Mouse (Mus musculus): Measurements from ENCODE around the gene Ostn. TPM values are rescaled to one million over a fixed set of nuclear protein-coding genes. Genes with fewer than 3 reads are reported as not detected.

Ostn gene
- polyA plus RNA-seq, 1 experiment, result not detected

GRCm38 (mm10) chr16:27349235-27349634, 41.9 kb downstream of the Ostn start:
- TF ChIP-seq CTCF (IDR thresholded peaks at IDR 0.05; ENCODE audit: insufficient read depth, low read depth, low read length), result no peak
- TF ChIP-seq POLR2A (IDR thresholded peaks at IDR 0.05; ENCODE audit: insufficient read depth, low read depth, low read length), result no peak
- H3K4me3 ChIP-seq (ENCODE audit: insufficient read depth, low read depth, low read length), result no peak overlapping the region
- 96% methylated on average over 2 of the region's 2 CpGs for WGBS
- H3K27ac ChIP-seq (ENCODE audit: insufficient read depth, low read depth, low read length), result no peak overlapping the region
- H3K4me1 ChIP-seq (ENCODE audit: control insufficient read depth, insufficient read depth, low read length), result no peaks in the 10 kb centered on the region

- no peak for TF ChIP-seq POLR2A (IDR thresholded peaks at IDR 0.05; ENCODE audit: insufficient read depth, low read depth, low read length)
- TF ChIP-seq CTCF (IDR thresholded peaks at IDR 0.05; ENCODE audit: insufficient read depth, low read depth, low read length), result no peak
Observed at GRCm38 (mm10) chr16:27349878-27350532, 42.7 kb downstream of the Ostn start.

GRCm38 (mm10) chr16:27354464-27354863, 47.2 kb downstream of the Ostn start:
- Histone ChIP-seq H3K27ac (ENCODE audit: insufficient read depth, low read depth, low read length) (no peak overlapping the region), H3K4me3 (ENCODE audit: insufficient read depth, low read depth, low read length) (no peak overlapping the region), H3K4me1 (ENCODE audit: control insufficient read depth, insufficient read depth, low read length) (no peaks in the 10 kb centered on the region)
- TF ChIP-seq CTCF (IDR thresholded peaks at IDR 0.05; ENCODE audit: insufficient read depth, low read depth, low read length) (no peak), POLR2A (IDR thresholded peaks at IDR 0.05; ENCODE audit: insufficient read depth, low read depth, low read length) (no peak)
- WGBS, result 70% methylated on average over 2 of the region's 2 CpGs

More at GRCm38 (mm10) chr16:27349878-27350532, 42.7 kb downstream of the Ostn start:
- H3K4me1 ChIP-seq (ENCODE audit: control insufficient read depth, insufficient read depth, low read length), result no peaks in the 10 kb centered on the region
- no peak overlapping the region for H3K4me3 ChIP-seq (ENCODE audit: insufficient read depth, low read depth, low read length)
- no peak overlapping the region for H3K27ac ChIP-seq (ENCODE audit: insufficient read depth, low read depth, low read length)
- WGBS, result 91% methylated on average over 7 of the region's 7 CpGs

- H3K4me1 ChIP-seq (ENCODE audit: control insufficient read depth, insufficient read depth, low read length), result no peaks in the 10 kb centered on the region
- 98% methylated on average over 1 of the region's 1 CpGs for WGBS
- TF ChIP-seq POLR2A (IDR thresholded peaks at IDR 0.05; ENCODE audit: insufficient read depth, low read depth, low read length) (no peak), CTCF (IDR thresholded peaks at IDR 0.05; ENCODE audit: insufficient read depth, low read depth, low read length) (no peak)
- no peak overlapping the region for H3K27ac ChIP-seq (ENCODE audit: insufficient read depth, low read depth, low read length)
- no peak overlapping the region for H3K4me3 ChIP-seq (ENCODE audit: insufficient read depth, low read depth, low read length)
Observed at GRCm38 (mm10) chr16:27360059-27360458, 52.8 kb downstream of the Ostn start.

- Histone ChIP-seq H3K4me1 (ENCODE audit: control insufficient read depth, insufficient read depth, low read length) (no peaks in the 10 kb centered on the region), H3K4me3 (ENCODE audit: insufficient read depth, low read depth, low read length) (no peak within 1 kb of the TSS), H3K27ac (ENCODE audit: insufficient read depth, low read depth, low read length) (no peak within 1 kb of the TSS)
- TF ChIP-seq POLR2A (IDR thresholded peaks at IDR 0.05; ENCODE audit: insufficient read depth, low read depth, low read length) (no peak), CTCF (IDR thresholded peaks at IDR 0.05; ENCODE audit: insufficient read depth, low read depth, low read length) (no peak)
- 83% methylated on average over 8 of the region's 8 CpGs for WGBS
Observed at GRCm38 (mm10) chr16:27370191-27370590, 62.9 kb downstream of the Ostn start, which contains the start of gene Uts2b. TSS of gene Uts2b (minus strand) at chr16:27370239.

GRCm38 (mm10) chr16:27370700-27371099, 63.4 kb downstream of the Ostn start:
- 64% methylated on average over 2 of the region's 2 CpGs for WGBS
- TF ChIP-seq POLR2A (IDR thresholded peaks at IDR 0.05; ENCODE audit: insufficient read depth, low read depth, low read length) (no peak), CTCF (IDR thresholded peaks at IDR 0.05; ENCODE audit: insufficient read depth, low read depth, low read length) (no peak)
- Histone ChIP-seq H3K27ac (ENCODE audit: insufficient read depth, low read depth, low read length) (no peak overlapping the region), H3K4me3 (ENCODE audit: insufficient read depth, low read depth, low read length) (no peak overlapping the region), H3K4me1 (ENCODE audit: control insufficient read depth, insufficient read depth, low read length) (no peaks in the 10 kb centered on the region)

- TF ChIP-seq CTCF (IDR thresholded peaks at IDR 0.05; ENCODE audit: insufficient read depth, low read depth, low read length), result no peak
- TF ChIP-seq POLR2A (IDR thresholded peaks at IDR 0.05; ENCODE audit: insufficient read depth, low read depth, low read length), result no peak
- H3K4me3 ChIP-seq (ENCODE audit: insufficient read depth, low read depth, low read length), result no peak overlapping the region
- H3K4me1 ChIP-seq (ENCODE audit: control insufficient read depth, insufficient read depth, low read length), result no peaks in the 10 kb centered on the region
- no peak overlapping the region for H3K27ac ChIP-seq (ENCODE audit: insufficient read depth, low read depth, low read length)
- 83% methylated on average over 3 of the region's 3 CpGs for WGBS
Observed at GRCm38 (mm10) chr16:27374139-27374538, 66.8 kb downstream of the Ostn start.

GRCm38 (mm10) chr16:27375318-27375717, 68.0 kb downstream of the Ostn start:
- 85% methylated on average over 2 of the region's 2 CpGs for WGBS
- H3K27ac ChIP-seq (ENCODE audit: insufficient read depth, low read depth, low read length), result no peak overlapping the region
- no peak for TF ChIP-seq POLR2A (IDR thresholded peaks at IDR 0.05; ENCODE audit: insufficient read depth, low read depth, low read length)
- no peak for TF ChIP-seq CTCF (IDR thresholded peaks at IDR 0.05; ENCODE audit: insufficient read depth, low read depth, low read length)
- no peaks in the 10 kb centered on the region for H3K4me1 ChIP-seq (ENCODE audit: control insufficient read depth, insufficient read depth, low read length)
- no peak overlapping the region for H3K4me3 ChIP-seq (ENCODE audit: insufficient read depth, low read depth, low read length)

- TF ChIP-seq POLR2A (IDR thresholded peaks at IDR 0.05; ENCODE audit: insufficient read depth, low read depth, low read length) (no peak), CTCF (IDR thresholded peaks at IDR 0.05; ENCODE audit: insufficient read depth, low read depth, low read length) (no peak)
- Histone ChIP-seq H3K27ac (ENCODE audit: insufficient read depth, low read depth, low read length) (no peak overlapping the region), H3K4me3 (ENCODE audit: insufficient read depth, low read depth, low read length) (no peak overlapping the region), H3K4me1 (ENCODE audit: control insufficient read depth, insufficient read depth, low read length) (no peaks in the 10 kb centered on the region)
Observed at GRCm38 (mm10) chr16:27376556-27376955, 69.3 kb downstream of the Ostn start.
